ENCODE assay signal across 14 mouse cellular contexts in the genomic region with DNA sequence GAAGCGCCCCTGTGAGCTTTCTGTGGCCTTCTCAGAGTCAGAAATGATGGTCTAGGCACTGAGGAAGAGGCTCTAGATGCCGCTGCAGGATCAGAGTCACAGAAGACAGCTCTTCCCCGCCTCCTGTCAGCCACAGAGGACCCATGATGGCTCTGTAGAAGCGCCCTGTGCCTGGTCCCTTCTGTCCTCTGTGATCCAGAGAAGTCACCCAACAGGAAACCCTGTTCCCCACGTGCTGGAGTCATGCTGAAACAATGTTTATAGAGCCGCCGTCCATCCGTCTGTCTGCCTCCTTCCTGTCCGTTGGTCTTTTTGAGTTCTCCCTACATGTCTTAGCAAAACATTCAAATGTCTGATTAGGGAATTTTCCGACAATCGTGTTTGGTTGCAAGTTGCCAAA. TPM values are rescaled to one million over a fixed set of nuclear protein-coding genes. Genes with fewer than 3 reads are reported as not detected.
DNase-seq lines count a peak whose midpoint lies in the region; ATAC-seq and TF ChIP-seq lines count a peak whose summit lies in the region.
"Had no signal": no experiment of that assay in that cellular context is flagged by ENCODE, and none has a peak within 500 bp of the region (broad histone marks: within the 10 kb centered on the region; RNA-seq: fewer than 3 reads in every experiment).

No protein-coding gene starts in this region.

- WGBS in hindbrain, embryonic 15.5 days: 80% methylated on average over 11 of the region's 11 CpGs
- 82% methylated on average over 11 of the region's 11 CpGs for WGBS in hindbrain, embryonic 16.5 days
- 68% methylated on average over 11 of the region's 11 CpGs for WGBS in lung, embryonic 15.5 days
- WGBS in heart, postnatal 0 days: 63% methylated on average over 11 of the region's 11 CpGs
- 64% methylated on average over 11 of the region's 11 CpGs for WGBS in stomach, embryonic 15.5 days
- 80% methylated on average over 11 of the region's 11 CpGs for WGBS in cerebellum, adult 2 months
- WGBS in forebrain, embryonic 10.5 days: 92% methylated on average over 11 of the region's 11 CpGs

- no peaks in the 10 kb centered on the region for H3K27me3 ChIP-seq in hindbrain, embryonic 15.5 days
- H3K27me3 ChIP-seq in hindbrain, embryonic 16.5 days (replicated peaks; ENCODE audit: control insufficient read depth, insufficient read depth, low read length): no peaks in the 10 kb centered on the region
- H3K27me3 ChIP-seq in lung, embryonic 15.5 days: no peaks in the 10 kb centered on the region
- H3K27me3 ChIP-seq in heart, postnatal 0 days (ENCODE audit: control insufficient read depth, insufficient read depth, low read length): no peaks in the 10 kb centered on the region
- no peaks in the 10 kb centered on the region for H3K27me3 ChIP-seq in stomach, embryonic 15.5 days (replicated peaks)
- no peaks in the 10 kb centered on the region for H3K27me3 ChIP-seq in cerebellum, adult 2 months (ENCODE audit: control insufficient read depth, insufficient read depth, low read length)
- no peaks in the 10 kb centered on the region for H3K27me3 ChIP-seq in forebrain, embryonic 10.5 days (ENCODE audit: poor library complexity, severe bottlenecking)
- H3K27me3 ChIP-seq: hindbrain, embryonic 13.5 days; liver, embryonic 15.5 days had no signal

- H3K4me1 ChIP-seq in hindbrain, embryonic 15.5 days (replicated peaks): no peaks in the 10 kb centered on the region
- no peaks in the 10 kb centered on the region for H3K4me1 ChIP-seq in hindbrain, embryonic 16.5 days (ENCODE audit: control insufficient read depth, insufficient read depth, low read depth, low read length)
- H3K4me1 ChIP-seq in lung, embryonic 15.5 days: no peaks in the 10 kb centered on the region
- H3K4me1 ChIP-seq in heart, postnatal 0 days (ENCODE audit: control insufficient read depth, insufficient read depth): no peaks in the 10 kb centered on the region
- peaks cover 2% of the 10 kb centered on the region; the same call in 1 of the 2 replicates for H3K4me1 ChIP-seq in stomach, embryonic 15.5 days
- H3K4me1 ChIP-seq in cerebellum, adult 2 months (ENCODE audit: control insufficient read depth, insufficient read depth, low read length): no peaks in the 10 kb centered on the region
- no peaks in the 10 kb centered on the region for H3K4me1 ChIP-seq in forebrain, embryonic 10.5 days
- H3K4me1 ChIP-seq: hindbrain, embryonic 13.5 days; midbrain, embryonic 10.5 days had no signal

- H3K36me3 ChIP-seq in hindbrain, embryonic 15.5 days: peaks cover 46% of the 10 kb centered on the region
- peaks cover 21% of the 10 kb centered on the region for H3K36me3 ChIP-seq in hindbrain, embryonic 16.5 days (ENCODE audit: control insufficient read depth, insufficient read depth, low read length)
- H3K36me3 ChIP-seq in lung, embryonic 15.5 days: peaks cover 54% of the 10 kb centered on the region
- H3K36me3 ChIP-seq in heart, postnatal 0 days (replicated peaks; ENCODE audit: control insufficient read depth, insufficient read depth, low read length): peaks cover 59% of the 10 kb centered on the region
- H3K36me3 ChIP-seq in stomach, embryonic 15.5 days: peaks cover 40% of the 10 kb centered on the region
- peaks cover 98% of the 10 kb centered on the region for H3K36me3 ChIP-seq in forebrain, embryonic 10.5 days (replicated peaks)

- no peak overlapping the region for H3K4me2 ChIP-seq in hindbrain, embryonic 15.5 days
- no peak overlapping the region for H3K4me2 ChIP-seq in hindbrain, embryonic 16.5 days (ENCODE audit: low read length)
- no peak overlapping the region for H3K4me2 ChIP-seq in lung, embryonic 15.5 days
- no peak overlapping the region for H3K4me2 ChIP-seq in heart, postnatal 0 days (ENCODE audit: low read depth, low read length)
- H3K4me2 ChIP-seq in stomach, embryonic 15.5 days: no peak overlapping the region
- H3K4me2 ChIP-seq: hindbrain, embryonic 13.5 days; liver, embryonic 15.5 days had no signal

- no peak overlapping the region for H3K4me3 ChIP-seq in hindbrain, embryonic 15.5 days
- no peak overlapping the region for H3K4me3 ChIP-seq in hindbrain, embryonic 16.5 days (ENCODE audit: low read length)
- no peak overlapping the region for H3K4me3 ChIP-seq in lung, embryonic 15.5 days
- no peak overlapping the region for H3K4me3 ChIP-seq in heart, postnatal 0 days (ENCODE audit: low read depth, low read length)
- no peak overlapping the region for H3K4me3 ChIP-seq in stomach, embryonic 15.5 days (replicated peaks)
- H3K4me3 ChIP-seq in cerebellum, adult 2 months (replicated peaks; ENCODE audit: insufficient read depth, low read depth, low read length): no peak overlapping the region
- H3K4me3 ChIP-seq in forebrain, embryonic 10.5 days: no peak overlapping the region
- H3K4me3 ChIP-seq: hindbrain, embryonic 13.5 days; liver, embryonic 15.5 days; midbrain, embryonic 10.5 days had no signal

- H3K27ac ChIP-seq in hindbrain, embryonic 15.5 days (replicated peaks): 0 out of 2 replicates have a peak overlapping the region, but pooled peaks have one; percentile 20
- H3K27ac ChIP-seq in hindbrain, embryonic 16.5 days (ENCODE audit: low read depth, low read length): no peak overlapping the region
- 0 out of 2 replicates have a peak overlapping the region, but pooled peaks have one; percentile 33 for H3K27ac ChIP-seq in lung, embryonic 15.5 days
- peak overlapping the region; percentile 67 for H3K27ac ChIP-seq in heart, postnatal 0 days (ENCODE audit: low read depth)
- H3K27ac ChIP-seq in stomach, embryonic 15.5 days: peak overlapping the region; percentile 6; the same call in 1 of the 2 replicates
- H3K27ac ChIP-seq in cerebellum, adult 2 months (ENCODE audit: insufficient read depth, low read length): no peak overlapping the region
- no peak overlapping the region for H3K27ac ChIP-seq in forebrain, embryonic 10.5 days
- H3K27ac ChIP-seq: hindbrain, embryonic 13.5 days; liver, embryonic 15.5 days; midbrain, embryonic 10.5 days had no signal

- no peak for TF ChIP-seq EP300 in heart, postnatal 0 days (IDR thresholded peaks at IDR 0.05; ENCODE audit: low read depth)

- DNase-seq in lung, postnatal 36 days: no peak
- no peak for DNase-seq in heart, postnatal 0 days (ENCODE audit: low spot score)
- DNase-seq in cerebellum, adult 2 months: no peak
- no peak for DNase-seq in forebrain, embryonic 10.5 days (ENCODE audit: extremely low spot score, low spot score)
- DNase-seq: cerebellum, adult 8-10 months; thymus, postnatal 4 days had no signal

- H3K9ac ChIP-seq in hindbrain, embryonic 15.5 days: no peak overlapping the region
- H3K9ac ChIP-seq in hindbrain, embryonic 16.5 days (ENCODE audit: low read depth, low read length): no peak overlapping the region
- no peak overlapping the region for H3K9ac ChIP-seq in lung, embryonic 15.5 days
- no peak overlapping the region for H3K9ac ChIP-seq in heart, postnatal 0 days (replicated peaks; ENCODE audit: low read depth, low read length)
- H3K9ac ChIP-seq in stomach, embryonic 15.5 days: no peak overlapping the region
- H3K9ac ChIP-seq: hindbrain, embryonic 13.5 days; liver, embryonic 15.5 days had no signal

- TF ChIP-seq POLR2A in cerebellum, adult 2 months (IDR thresholded peaks at IDR 0.05; ENCODE audit: borderline replicate concordance, insufficient read depth, low read length): no peak

- no peaks in the 10 kb centered on the region for H3K9me3 ChIP-seq in hindbrain, embryonic 15.5 days
- no peaks in the 10 kb centered on the region for H3K9me3 ChIP-seq in hindbrain, embryonic 16.5 days (ENCODE audit: control insufficient read depth, low read length)
- no peaks in the 10 kb centered on the region for H3K9me3 ChIP-seq in lung, embryonic 15.5 days
- H3K9me3 ChIP-seq in heart, postnatal 0 days (replicated peaks; ENCODE audit: control insufficient read depth, low read length): no peaks in the 10 kb centered on the region
- no peaks in the 10 kb centered on the region for H3K9me3 ChIP-seq in stomach, embryonic 15.5 days
- 0 out of 2 replicates have a peak, but pooled peaks cover 5% of the 10 kb centered on the region for H3K9me3 ChIP-seq in forebrain, embryonic 10.5 days
- H3K9me3 ChIP-seq: G1E; hindbrain, embryonic 13.5 days; liver, embryonic 15.5 days; midbrain, embryonic 10.5 days had no signal

- no peak for ATAC-seq in hindbrain, embryonic 15.5 days (ENCODE audit: low FRiP score, low read depth)
- ATAC-seq in hindbrain, embryonic 16.5 days: no peak
- ATAC-seq in lung, embryonic 15.5 days (ENCODE audit: borderline replicate concordance, extremely low read depth, low FRiP score, low TSS enrichment): no peak
- ATAC-seq in heart, postnatal 0 days (ENCODE audit: insufficient read depth, low read depth): peak; percentile 47; the same call in 1 of the 2 replicates
- no peak for ATAC-seq in stomach, embryonic 15.5 days (ENCODE audit: insufficient read depth, low FRiP score, low read depth)

- TF ChIP-seq CTCF in heart, postnatal 0 days (IDR thresholded peaks at IDR 0.05; ENCODE audit: low read depth): no peak
- TF ChIP-seq CTCF in cerebellum, adult 2 months (IDR thresholded peaks at IDR 0.05; ENCODE audit: borderline replicate concordance, insufficient read depth, low read depth, low read length): no peak

RNA-seq across cellular contexts. Expression of gene Rsg1, which starts 12.8 kb away (rescaled TPM):
- polyA plus RNA-seq in hindbrain, embryonic 15.5 days (2015; fragmentation: Nextera tagmentation; extraction: Ambion mirVana): 7.8 and 10.9 TPM in 2 replicates
- 8.4 and 8.9 TPM in 2 replicates for polyA plus RNA-seq in hindbrain, embryonic 16.5 days (2015; fragmentation: Nextera tagmentation; extraction: Ambion mirVana)
- 5.9 and 6.0 TPM in 2 replicates for polyA plus RNA-seq in lung, embryonic 15.5 days (2015; fragmentation: Nextera tagmentation; extraction: Ambion mirVana)
- 13.2 TPM in 1 of 2 replicates, not detected in the other for total RNA-seq in heart, postnatal 0 days (2014; rRNA removed; ENCODE audit: low replicate concordance)
- polyA plus RNA-seq in heart, postnatal 0 days (2015; fragmentation: Nextera tagmentation; extraction: Ambion mirVana): 1.3 and 1.6 TPM in 2 replicates
- polyA plus RNA-seq in stomach, embryonic 15.5 days (2015; fragmentation: Nextera tagmentation; extraction: Ambion mirVana): 5.8 TPM in 2 replicates
- 4.7 and 6.8 TPM in 2 replicates for polyA plus RNA-seq in cerebellum, adult 2 months (2012; rRNA removed)
- polyA plus RNA-seq in forebrain, embryonic 10.5 days (2016; fragmentation: Nextera tagmentation; extraction: Ambion mirVana): 7.3 and 7.8 TPM in 2 replicates

RNA-seq across cellular contexts. Expression of gene Arhgef19, which starts 38.4 kb away (rescaled TPM):
- polyA plus RNA-seq in hindbrain, embryonic 15.5 days (2015; fragmentation: Nextera tagmentation; extraction: Ambion mirVana): 1.5 and 1.7 TPM in 2 replicates
- polyA plus RNA-seq in hindbrain, embryonic 16.5 days (2015; fragmentation: Nextera tagmentation; extraction: Ambion mirVana): 1.7 and 2.0 TPM in 2 replicates
- 19.2 and 20.5 TPM in 2 replicates for polyA plus RNA-seq in lung, embryonic 15.5 days (2015; fragmentation: Nextera tagmentation; extraction: Ambion mirVana)
- 0.66 and 2.5 TPM in 2 replicates for total RNA-seq in heart, postnatal 0 days (2014; rRNA removed; ENCODE audit: low replicate concordance)
- polyA plus RNA-seq in heart, postnatal 0 days (2015; fragmentation: Nextera tagmentation; extraction: Ambion mirVana): 1.5 and 1.6 TPM in 2 replicates
- 20.9 and 24.3 TPM in 2 replicates for polyA plus RNA-seq in stomach, embryonic 15.5 days (2015; fragmentation: Nextera tagmentation; extraction: Ambion mirVana)
- polyA plus RNA-seq in cerebellum, adult 2 months (2012; rRNA removed): 14.0 and 15.0 TPM in 2 replicates
- 1.3 and 2.2 TPM in 2 replicates for polyA plus RNA-seq in forebrain, embryonic 10.5 days (2016; fragmentation: Nextera tagmentation; extraction: Ambion mirVana)
- total RNA-seq: G1E had no signal
- polyA plus RNA-seq: G1E had no signal

RNA-seq across cellular contexts. Expression of gene Fbxo42, which starts 53.2 kb away (rescaled TPM):
- 23.7 and 25.2 TPM in 2 replicates for polyA plus RNA-seq in hindbrain, embryonic 15.5 days (2015; fragmentation: Nextera tagmentation; extraction: Ambion mirVana)
- 20.4 and 24.8 TPM in 2 replicates for polyA plus RNA-seq in hindbrain, embryonic 16.5 days (2015; fragmentation: Nextera tagmentation; extraction: Ambion mirVana)
- 19.1 and 22.5 TPM in 2 replicates for polyA plus RNA-seq in lung, embryonic 15.5 days (2015; fragmentation: Nextera tagmentation; extraction: Ambion mirVana)
- 8.2 and 9.5 TPM in 2 replicates for total RNA-seq in heart, postnatal 0 days (2014; rRNA removed; ENCODE audit: low replicate concordance)
- polyA plus RNA-seq in heart, postnatal 0 days (2015; fragmentation: Nextera tagmentation; extraction: Ambion mirVana): 9.0 and 9.1 TPM in 2 replicates
- polyA plus RNA-seq in stomach, embryonic 15.5 days (2015; fragmentation: Nextera tagmentation; extraction: Ambion mirVana): 21.3 and 21.4 TPM in 2 replicates
- polyA plus RNA-seq in cerebellum, adult 2 months (2012; rRNA removed): 21.1 and 21.5 TPM in 2 replicates
- 27.0 and 29.6 TPM in 2 replicates for polyA plus RNA-seq in forebrain, embryonic 10.5 days (2016; fragmentation: Nextera tagmentation; extraction: Ambion mirVana)

Comparison
In these comparisons a context has a peak if more than half of its experiments do, and no peak if none do; other contexts are left out.
1. H3K27ac ChIP-seq: peak in hindbrain, embryonic 15.5 days (single experiment), lung, embryonic 15.5 days (single experiment), heart, postnatal 0 days (single experiment) and stomach, embryonic 15.5 days (single experiment); none in hindbrain, embryonic 16.5 days (single experiment), cerebellum, adult 2 months (single experiment) and forebrain, embryonic 10.5 days (single experiment).